Mouse (Mus musculus): ENCODE results near the gene Fam111a.

Fam111a gene

GRCm38 (mm10) chr19:12634259-12634658, 88.7 kb downstream of the Fam111a start:
- no peak for DNase-seq

- DNase-seq = no peak
Measured at GRCm38 (mm10) chr19:12634963-12635362, 89.4 kb downstream of the Fam111a start.

DNA sequence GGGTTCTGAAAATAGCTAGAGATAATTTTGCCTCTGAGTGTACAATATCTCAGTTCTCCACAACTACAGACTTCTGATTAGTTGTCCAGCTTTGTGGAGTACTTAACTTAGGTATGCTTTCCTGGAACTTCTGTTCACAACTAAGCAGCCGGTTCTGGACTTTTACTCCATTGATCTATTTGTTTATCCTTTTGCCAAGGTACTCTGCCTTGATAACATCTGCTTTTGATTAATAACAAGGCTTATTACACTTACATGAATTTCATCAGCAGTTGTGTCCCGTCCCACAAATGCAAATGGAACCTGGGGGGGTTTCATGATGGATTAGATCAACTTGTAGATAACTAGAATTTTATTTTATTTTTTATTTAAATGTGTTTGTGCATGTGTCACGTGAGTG, 91.3 kb downstream of the Fam111a start:
- DNase-seq = no peak

GRCm38 (mm10) chr19:12638049-12638448, 92.5 kb downstream of the Fam111a start:
- DNase-seq = no peak

All from lung, postnatal 36 days (tissue).